12 mouse cellular contexts compared by ENCODE assay signal in genomic region chr9:71276149-71276721, GRCm38 (mm10).
DNase-seq lines count a peak whose midpoint lies in the region; ATAC-seq lines count a peak whose summit lies in the region.
"Had no signal": no experiment of that assay in that cellular context is flagged by ENCODE, and none has a peak within 500 bp of the region (broad histone marks: within the 10 kb centered on the region; RNA-seq: fewer than 3 reads in every experiment).

No protein-coding gene starts in this region.

- no peak for DNase-seq in cerebellum, postnatal 4 days (ENCODE audit: low spot score in 2 of 2)
- DNase-seq in left cerebral cortex, postnatal 25 days (ENCODE audit: low spot score in 2 of 2), result peak; percentile 4 to 14
- DNase-seq in left cerebral cortex, postnatal 36 days (ENCODE audit: low spot score in 2 of 2), result no peak
- peak; percentile 13 for DNase-seq in embryonic facial prominence, embryonic 11.5 days (ENCODE audit: low spot score)
- DNase-seq in neural tube, embryonic 10.5 days (ENCODE audit: extremely low spot score, low spot score), result peak; percentile 25
- DNase-seq in urinary bladder, postnatal 14 days (ENCODE audit: low spot score), result no peak
- no peak for DNase-seq in gastrocnemius, postnatal 25 days
- DNase-seq: lung, adult 2 months had no signal

- H3K27ac ChIP-seq in embryonic facial prominence, embryonic 11.5 days (replicated peaks; ENCODE audit: low read depth, low read length), result no peak overlapping the region
- H3K27ac ChIP-seq: forebrain, embryonic 12.5 days; heart, embryonic 15.5 days; kidney, postnatal 0 days had no signal

- no peak overlapping the region for H3K4me3 ChIP-seq in embryonic facial prominence, embryonic 11.5 days (ENCODE audit: low read depth, low read length)
- H3K4me3 ChIP-seq: forebrain, embryonic 12.5 days; heart, embryonic 15.5 days had no signal

- no peaks in the 10 kb centered on the region for H3K9me3 ChIP-seq in embryonic facial prominence, embryonic 11.5 days (replicated peaks; ENCODE audit: control insufficient read depth, low read length)
- H3K9me3 ChIP-seq: forebrain, embryonic 12.5 days; heart, embryonic 15.5 days had no signal

- no peaks in the 10 kb centered on the region for H3K27me3 ChIP-seq in embryonic facial prominence, embryonic 11.5 days (ENCODE audit: control insufficient read depth, insufficient read depth, low read length)
- H3K27me3 ChIP-seq: forebrain, embryonic 12.5 days; heart, embryonic 15.5 days had no signal

- no peaks in the 10 kb centered on the region for H3K4me1 ChIP-seq in embryonic facial prominence, embryonic 11.5 days (ENCODE audit: control insufficient read depth, insufficient read depth, low read length)
- H3K4me1 ChIP-seq: forebrain, embryonic 12.5 days; heart, embryonic 15.5 days had no signal

- ATAC-seq in cerebellum, adult (ENCODE audit: insufficient number of reproducible peaks, low FRiP score, low TSS enrichment), result peak; percentile 52; the same call in 1 of the 2 replicates
- ATAC-seq in embryonic facial prominence, embryonic 11.5 days (replicated peaks; ENCODE audit: insufficient number of reproducible peaks, low FRiP score, low TSS enrichment, low read depth), result no peak

- intact Hi-C loops in left cerebral cortex, postnatal 25 days (cut with DNase I), result no loop called here
- intact Hi-C loops in left cerebral cortex, postnatal 36 days (cut with DNase I), result no loop called here

- H3K4me2 ChIP-seq in embryonic facial prominence, embryonic 11.5 days (ENCODE audit: low read depth, low read length), result no peak overlapping the region
- H3K4me2 ChIP-seq: forebrain, embryonic 12.5 days; heart, embryonic 15.5 days had no signal

- H3K9ac ChIP-seq in embryonic facial prominence, embryonic 11.5 days (replicated peaks; ENCODE audit: low read length), result no peak overlapping the region
- H3K9ac ChIP-seq: forebrain, embryonic 12.5 days; heart, embryonic 15.5 days had no signal

- H3K36me3 ChIP-seq in embryonic facial prominence, embryonic 11.5 days (replicated peaks; ENCODE audit: control insufficient read depth, insufficient read depth, low read depth, low read length), result no peaks in the 10 kb centered on the region
- H3K36me3 ChIP-seq: forebrain, embryonic 12.5 days; heart, embryonic 15.5 days had no signal

- WGBS in embryonic facial prominence, embryonic 11.5 days, result 62% methylated on average over 14 of the region's 14 CpGs

Comparison
In these comparisons a context has a peak if more than half of its experiments do, and no peak if none do; other contexts are left out.
1. DNase-seq: peak in left cerebral cortex, postnatal 25 days (2 of 2), embryonic facial prominence, embryonic 11.5 days (single experiment) and neural tube, embryonic 10.5 days (single experiment); none in cerebellum, postnatal 4 days (0 of 2), left cerebral cortex, postnatal 36 days (0 of 2), urinary bladder, postnatal 14 days (single experiment) and gastrocnemius, postnatal 25 days (single experiment).